Mouse (Mus musculus): ENCODE results near the gene Rasa2.
"Not testable (repeated sequence)": the region's sequence is repeated elsewhere in the genome, so short reads cannot be mapped to it uniquely, and the experiment has no call there.

Rasa2 gene

GRCm38 (mm10) chr9:96583496-96583895, 47.9 kb downstream of the Rasa2 start:
- DNase-seq (ENCODE audit: low spot score), result no peak

DNA sequence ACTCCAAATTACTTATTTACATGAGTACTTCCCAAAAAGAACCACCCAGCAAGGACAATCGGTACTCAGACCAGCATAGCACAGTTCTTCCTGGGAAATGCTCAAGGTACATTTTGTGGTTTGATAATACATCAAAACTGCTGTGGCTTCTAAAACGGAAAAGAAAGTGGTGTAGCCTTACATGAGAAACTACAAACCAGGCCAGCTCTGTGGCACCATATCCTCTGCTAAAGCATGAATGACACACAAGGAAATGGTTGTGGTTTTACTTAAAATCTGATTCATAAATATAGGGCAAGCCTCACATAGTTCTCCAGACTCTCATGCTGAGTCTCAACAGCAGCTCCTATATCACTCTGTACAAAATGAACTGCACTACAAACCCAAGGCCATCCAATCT, 48.3 kb downstream of the Rasa2 start:
- no peak for DNase-seq (ENCODE audit: low spot score)

DNA sequence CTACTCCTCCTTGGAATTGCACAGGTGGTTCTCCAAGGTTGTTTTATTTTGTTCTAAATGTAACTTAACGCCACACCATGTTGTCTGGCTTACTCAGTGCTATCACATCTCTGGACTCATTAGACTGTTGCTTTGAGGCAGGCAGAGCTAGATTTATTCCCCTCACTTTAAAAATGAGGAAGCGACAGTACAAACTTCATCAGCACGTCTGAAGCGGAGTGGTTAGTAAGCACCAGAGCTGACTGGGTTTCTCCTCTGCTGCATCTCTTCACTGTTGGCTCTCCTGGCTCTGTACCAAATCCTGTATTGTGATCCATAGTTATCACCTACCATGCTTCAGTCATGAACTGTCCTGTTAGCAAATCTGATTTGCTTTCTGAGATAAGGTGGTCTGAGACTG, 53.2 kb downstream of the Rasa2 start:
- no peak for DNase-seq (ENCODE audit: low spot score)

- DNase-seq (ENCODE audit: low spot score), result no peak
These were observed 53.7 kb downstream of the Rasa2 start for GRCm38 (mm10) chr9:96577674-96578073.

DNA sequence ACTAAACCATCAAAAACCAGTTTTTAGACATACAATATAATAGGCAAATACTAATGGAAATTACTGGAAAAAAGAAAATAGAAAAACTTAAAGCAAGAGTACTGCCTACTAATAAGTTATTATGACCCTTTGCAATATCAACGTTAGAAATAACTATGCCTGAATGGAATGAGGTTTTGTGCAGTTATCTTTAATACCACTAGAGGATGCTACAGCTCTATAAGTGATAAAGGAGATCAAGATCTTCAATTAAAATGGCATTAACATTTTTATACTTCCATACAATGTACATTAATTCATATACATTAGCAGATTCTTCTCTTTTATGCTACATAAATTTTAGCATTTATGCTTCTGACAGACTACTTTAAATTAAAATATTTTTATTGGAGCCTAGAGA, 58.2 kb downstream of the Rasa2 start:
- DNase-seq (ENCODE audit: low spot score), result peak; percentile 80

DNA sequence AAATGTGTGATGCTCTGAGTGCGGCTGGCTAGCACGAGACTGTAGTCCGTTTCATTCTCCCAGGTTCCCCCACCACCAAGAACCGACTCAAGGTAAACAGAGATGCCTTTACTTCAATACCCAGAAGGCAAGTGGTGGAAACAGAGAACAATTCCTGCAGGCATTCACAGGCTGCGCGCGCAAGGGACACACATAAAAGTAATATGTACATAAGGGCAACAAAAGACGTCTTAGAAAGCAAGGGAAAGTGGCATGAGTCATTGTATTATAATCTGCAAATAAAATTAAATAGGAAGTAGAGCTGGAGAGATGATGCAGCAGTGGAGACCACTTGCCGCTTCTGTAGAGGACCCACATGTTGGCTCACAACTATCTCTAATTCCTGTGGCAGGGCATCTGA, 58.7 kb downstream of the Rasa2 start:
- DNase-seq (ENCODE audit: low spot score), result no peak

DNA sequence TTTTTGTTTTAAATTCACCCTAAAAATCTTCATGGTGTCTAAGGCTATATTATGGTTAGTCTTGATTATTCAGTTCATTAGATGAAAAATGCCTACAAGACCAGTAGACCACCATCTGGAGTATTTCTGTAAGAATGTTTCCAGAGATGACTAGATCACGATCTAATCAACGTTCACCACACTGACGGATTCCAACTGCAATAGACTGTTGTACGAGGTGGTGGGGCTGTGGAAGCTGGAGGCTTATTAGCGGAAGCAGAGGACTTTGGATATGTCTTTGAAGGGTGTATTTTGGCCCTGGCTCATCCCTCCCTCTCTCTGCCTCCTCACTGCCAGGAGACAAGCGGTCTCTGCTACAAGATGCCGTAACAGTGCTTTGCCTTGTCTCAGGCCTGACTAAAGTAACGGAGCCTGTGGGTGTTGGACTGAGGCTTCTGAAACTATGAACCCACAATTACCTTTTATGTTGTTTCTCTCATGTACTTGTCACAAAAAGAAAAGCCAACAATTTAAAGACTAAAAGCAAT, 64.9 kb downstream of the Rasa2 start:
- DNase-seq (ENCODE audit: low spot score), result no peak

DNA sequence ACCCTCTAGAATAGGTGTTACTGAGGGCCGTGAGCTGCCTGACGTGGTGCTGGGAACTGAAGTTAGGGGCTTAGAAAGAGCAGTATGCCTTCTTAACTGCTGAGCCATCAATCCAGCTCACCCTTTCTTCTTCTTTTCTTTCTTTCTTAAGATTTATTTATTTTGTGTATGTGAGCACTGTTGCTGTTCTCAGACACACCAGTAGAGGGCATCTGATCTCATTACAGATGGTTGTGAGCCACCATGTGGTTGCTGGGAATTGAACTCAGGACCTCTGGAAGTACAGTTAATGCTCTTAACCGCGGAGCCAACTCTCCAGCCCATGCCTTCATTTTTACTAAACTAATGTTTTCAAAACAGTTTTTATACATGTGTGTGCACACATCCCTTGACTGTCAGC, 67.9 kb downstream of the Rasa2 start:
- no peak for DNase-seq (ENCODE audit: low spot score)

GRCm38 (mm10) chr9:96559148-96559547, 72.3 kb downstream of the Rasa2 start:
- DNase-seq (ENCODE audit: low spot score), result no peak

GRCm38 (mm10) chr9:96558594-96558993, 72.8 kb downstream of the Rasa2 start:
- no peak for DNase-seq (ENCODE audit: low spot score)

- DNase-seq (ENCODE audit: low spot score), result no peak
These were observed 77.3 kb downstream of the Rasa2 start for GRCm38 (mm10) chr9:96554095-96554494.

DNA sequence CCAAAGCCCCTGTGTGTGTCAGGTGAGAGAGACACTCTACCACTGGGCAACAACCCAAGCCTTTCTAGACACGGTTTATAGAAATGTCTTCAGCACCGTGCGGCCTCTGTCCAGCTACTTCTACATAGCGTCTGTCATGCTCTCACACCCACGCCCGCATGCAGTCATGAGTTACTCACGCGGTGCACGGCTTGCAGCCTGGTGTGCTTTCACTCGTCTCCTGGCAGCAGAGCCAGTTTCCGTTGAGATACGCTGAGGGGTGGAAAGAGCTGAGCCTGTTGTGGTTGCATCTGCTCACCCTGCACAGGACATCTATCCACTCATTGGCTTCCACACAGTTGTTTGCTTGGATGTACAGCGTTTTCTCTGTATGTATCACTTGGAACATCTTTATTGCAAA, 86.0 kb downstream of the Rasa2 start:
- DNase-seq (ENCODE audit: low spot score), result no peak

GRCm38 (mm10) chr9:96543643-96544640, 87.5 kb downstream of the Rasa2 start:
- peak; percentile 78 for DNase-seq (ENCODE audit: low spot score)

DNA sequence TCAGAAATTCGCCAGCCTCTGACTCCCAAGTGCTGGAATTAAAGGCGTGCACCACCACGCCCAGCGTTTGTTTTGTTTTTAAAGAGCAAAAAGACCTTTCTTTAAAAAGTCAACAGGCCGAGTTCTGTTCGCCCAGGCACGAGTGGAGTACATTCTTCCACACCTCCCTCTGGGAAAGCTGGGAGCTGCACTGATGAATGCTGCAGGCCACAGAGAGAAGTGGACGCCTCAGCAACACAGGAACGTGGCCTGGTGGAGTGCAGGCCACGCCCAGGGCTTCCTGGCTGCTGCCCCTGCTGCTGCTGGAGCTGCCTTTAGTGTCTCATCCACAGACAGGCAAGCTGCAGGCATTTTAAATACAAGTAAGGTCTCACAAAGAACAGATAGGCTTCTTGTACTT, 92.5 kb downstream of the Rasa2 start:
- no peak for DNase-seq (ENCODE audit: low spot score)

DNA sequence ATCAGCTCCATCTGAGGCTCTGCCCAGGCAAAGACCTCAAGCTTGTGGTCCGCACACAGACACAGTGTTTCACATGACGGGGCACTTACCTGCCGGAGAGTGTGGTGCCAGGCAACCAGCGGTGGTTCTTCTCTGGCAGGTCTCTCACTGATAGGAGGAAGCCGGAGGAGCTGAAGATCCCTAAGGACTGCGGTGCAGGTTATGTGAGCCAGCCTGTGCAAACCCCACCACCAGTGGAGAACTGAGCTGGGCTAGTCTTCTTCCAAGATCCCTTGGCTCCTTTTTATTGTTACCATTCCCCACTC, 93.8 kb downstream of the Rasa2 start:
- no peak for DNase-seq (ENCODE audit: low spot score)

- DNase-seq (ENCODE audit: low spot score), result peak; percentile 62
These were observed 94.4 kb downstream of the Rasa2 start for GRCm38 (mm10) chr9:96536895-96537614.

DNA sequence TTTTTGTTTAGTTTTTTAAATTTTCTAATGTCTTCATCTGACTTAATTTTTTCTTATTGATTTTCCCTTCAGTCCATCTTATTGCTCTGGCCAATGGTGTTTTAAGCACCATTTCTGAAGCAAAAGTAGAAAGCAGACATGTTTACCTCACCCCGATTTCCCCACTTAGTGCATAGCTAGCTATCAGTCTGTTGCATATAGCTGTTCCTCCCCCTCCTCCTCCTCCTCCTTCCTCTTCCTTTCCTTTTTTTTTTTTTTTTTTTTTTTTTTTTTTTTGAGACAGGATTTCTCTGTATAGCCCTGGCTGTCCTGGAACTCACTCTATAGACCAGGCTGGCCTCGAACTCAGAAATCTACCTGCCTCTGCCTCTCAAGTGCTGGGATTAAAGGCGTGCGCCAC, 95.3 kb downstream of the Rasa2 start:
- not testable (repeated sequence) for DNase-seq (ENCODE audit: low spot score)

DNA sequence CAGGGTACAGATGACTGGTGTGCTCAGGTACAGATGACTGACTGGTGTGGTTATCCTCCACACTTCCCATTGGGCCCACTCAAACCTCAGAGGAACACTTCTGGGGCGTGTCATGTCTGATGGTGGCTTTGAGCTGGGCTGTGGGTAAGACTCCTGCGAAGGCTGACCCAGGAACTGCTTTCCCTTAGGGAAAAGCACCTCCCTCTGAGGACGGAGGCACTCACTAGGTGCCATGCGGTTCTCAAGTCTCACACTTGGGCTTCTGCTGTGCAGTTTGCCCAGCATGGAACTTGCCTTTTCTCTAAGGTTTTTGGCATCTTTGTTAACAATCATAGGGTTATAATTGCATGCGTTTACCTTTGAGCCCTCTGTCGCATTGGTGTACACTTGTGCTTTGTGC, 96.0 kb downstream of the Rasa2 start:
- no peak for DNase-seq (ENCODE audit: low spot score)

GRCm38 (mm10) chr9:96534256-96534655, 97.2 kb downstream of the Rasa2 start:
- no peak for DNase-seq (ENCODE audit: low spot score)

DNA sequence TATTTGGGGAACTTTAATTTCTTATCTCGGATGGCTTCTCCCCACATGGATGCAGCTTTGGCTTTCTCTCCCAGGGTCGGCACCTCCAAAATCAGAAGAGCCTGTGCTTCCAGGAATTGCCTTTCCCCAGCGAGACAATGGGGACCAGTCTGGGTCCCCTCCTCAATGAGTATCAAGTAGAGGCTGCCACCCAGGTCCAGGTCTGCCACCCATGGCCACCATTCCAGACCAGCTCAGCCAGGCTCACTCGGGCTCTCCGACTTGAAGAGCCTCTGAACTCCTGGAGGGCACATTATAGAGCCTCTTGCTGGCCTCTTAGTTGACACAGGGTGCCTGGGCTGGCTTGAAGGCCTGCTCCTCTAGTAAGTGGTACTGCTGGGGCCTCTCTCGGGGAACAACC, 97.9 kb downstream of the Rasa2 start:
- no peak for DNase-seq (ENCODE audit: low spot score)

- no peak for DNase-seq (ENCODE audit: low spot score)
These were observed 98.9 kb downstream of the Rasa2 start for GRCm38 (mm10) chr9:96532531-96532930.

- no peak for DNase-seq (ENCODE audit: low spot score)
These were observed 100.7 kb downstream of the Rasa2 start for GRCm38 (mm10) chr9:96530674-96531081.

All from retina, embryonic 14.5 days (tissue).